Mouse (Mus musculus): ENCODE results near the gene Rrp12. TPM values are rescaled to one million over a fixed set of nuclear protein-coding genes. Genes with fewer than 3 reads are reported as not detected.

Gene Rrp12
- total RNA-seq, 2 experiments from 2014 or later: 13.2 to 13.4 TPM

DNA sequence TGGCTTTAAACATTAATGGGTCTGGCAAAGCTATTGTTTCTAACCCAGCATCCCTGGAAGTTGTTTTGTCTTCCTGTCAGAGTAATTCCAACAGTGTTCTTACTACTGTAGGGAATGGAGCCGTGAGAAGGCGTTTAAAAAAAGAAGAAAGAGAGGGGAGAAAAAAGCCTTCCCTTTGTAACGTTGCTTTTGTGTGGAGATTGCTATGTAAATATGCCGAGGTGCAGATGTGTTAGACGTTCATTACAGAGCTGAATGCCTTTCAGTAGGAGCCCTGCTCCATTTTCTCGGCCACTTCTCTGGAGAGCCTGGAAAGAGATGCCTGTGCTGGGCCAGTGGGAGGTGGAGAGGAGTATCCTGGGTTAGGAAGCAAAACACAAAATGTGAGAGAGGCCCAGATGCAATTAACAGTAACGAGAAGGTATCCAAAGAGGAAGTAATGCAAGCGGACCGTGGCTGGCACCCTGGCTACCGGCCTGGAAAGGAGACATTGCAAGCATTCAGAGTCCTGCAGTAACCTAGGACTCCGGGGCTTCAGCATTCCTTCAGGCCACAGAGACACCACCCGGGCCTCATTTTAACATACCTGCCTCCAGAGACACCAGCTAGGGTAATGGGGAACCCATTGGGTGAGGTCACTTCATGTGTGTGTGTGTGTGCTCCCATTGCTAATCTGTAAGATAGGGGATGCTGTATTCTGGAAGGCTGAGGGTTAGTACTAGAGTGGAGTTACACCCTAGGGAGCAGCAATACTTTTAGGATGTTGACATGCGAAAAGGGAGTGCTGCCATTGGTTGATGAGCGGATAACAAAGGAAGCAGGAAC lies 45.0 kb downstream of the Rrp12 start:
- no peak for DNase-seq (ENCODE audit: low spot score in 2 of 2)

DNA sequence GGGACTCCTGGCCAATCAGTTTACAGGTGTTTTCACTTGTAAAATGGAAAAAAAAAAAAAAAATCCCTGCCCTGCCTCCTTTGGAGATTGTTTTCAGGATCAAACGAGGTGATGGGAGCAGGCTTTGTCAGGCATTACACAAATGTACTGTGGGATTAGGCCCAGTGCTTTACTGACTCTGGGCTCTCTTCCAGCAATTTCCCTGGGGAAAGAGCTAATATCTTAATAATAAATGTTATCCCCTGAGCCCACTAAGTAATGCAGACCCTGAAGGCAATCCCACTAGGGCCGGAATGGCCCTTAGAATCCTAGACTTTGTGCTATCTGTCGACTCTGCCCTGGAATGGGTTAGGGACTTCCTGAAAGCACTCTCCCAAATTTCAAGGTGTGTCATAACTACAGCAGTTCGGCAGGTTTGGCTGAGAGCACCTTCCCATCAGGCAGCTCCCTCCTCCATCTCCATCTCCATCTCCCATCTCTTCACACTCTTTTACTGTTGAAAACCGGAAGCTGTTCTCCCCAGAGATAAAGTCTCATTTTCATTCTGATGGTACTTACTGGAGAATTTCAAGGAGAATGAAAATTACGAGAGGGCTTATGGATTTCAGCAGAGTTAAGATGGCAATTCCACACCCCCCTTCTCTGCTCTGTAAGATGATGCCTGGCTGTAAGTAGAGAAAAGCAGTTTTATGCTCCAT lies 45.8 kb downstream of the Rrp12 start:
- DNase-seq (ENCODE audit: low spot score in 2 of 2): no peak

DNA sequence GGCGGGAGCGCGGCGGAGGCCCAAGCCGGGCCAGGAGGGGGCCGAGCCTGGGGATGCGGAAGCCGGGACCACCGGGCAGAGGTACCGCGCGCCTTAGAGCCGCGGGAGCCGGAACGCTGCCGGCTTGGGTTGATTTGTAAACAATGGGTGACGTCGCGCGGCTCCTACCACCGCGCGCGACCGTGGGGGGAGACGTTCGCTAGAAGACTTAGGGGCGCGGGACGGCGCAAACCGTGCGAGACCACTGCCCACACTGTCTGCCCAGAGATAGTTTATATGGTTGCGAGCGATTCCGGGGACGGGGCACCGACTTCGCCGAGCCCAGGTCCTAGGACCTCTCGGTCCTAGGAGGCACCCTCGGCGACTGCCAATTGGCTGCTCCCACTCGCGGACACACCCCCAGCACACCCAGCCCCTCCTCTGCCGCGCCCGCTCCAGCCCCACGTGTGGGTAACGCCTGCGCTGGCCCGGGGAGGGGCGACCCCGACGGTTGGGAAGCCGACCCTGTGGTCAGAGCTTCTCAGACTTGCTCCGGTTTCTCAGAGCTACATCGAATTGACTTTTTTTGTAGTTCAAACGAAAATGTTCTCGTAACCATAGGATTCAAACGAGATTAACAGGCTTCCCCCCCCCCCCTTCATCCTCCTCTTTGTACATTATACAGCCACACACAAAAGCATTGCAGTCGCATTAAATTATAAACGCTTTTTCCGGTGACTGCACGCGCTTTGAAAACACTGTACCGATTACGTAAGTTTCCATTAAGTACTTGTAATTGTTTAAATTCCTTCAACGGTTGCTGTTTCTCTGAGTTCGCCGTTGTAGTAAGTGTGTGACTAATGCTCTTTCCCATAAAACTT lies 47.8 kb downstream of the Rrp12 start, which contains the start of gene Frat2:
TSS of gene Frat2 (minus strand) at position 141 of the 860 bp plus-strand sequence.
- peak; percentile 65 to 78 for DNase-seq (ENCODE audit: low spot score in 2 of 2)

DNA sequence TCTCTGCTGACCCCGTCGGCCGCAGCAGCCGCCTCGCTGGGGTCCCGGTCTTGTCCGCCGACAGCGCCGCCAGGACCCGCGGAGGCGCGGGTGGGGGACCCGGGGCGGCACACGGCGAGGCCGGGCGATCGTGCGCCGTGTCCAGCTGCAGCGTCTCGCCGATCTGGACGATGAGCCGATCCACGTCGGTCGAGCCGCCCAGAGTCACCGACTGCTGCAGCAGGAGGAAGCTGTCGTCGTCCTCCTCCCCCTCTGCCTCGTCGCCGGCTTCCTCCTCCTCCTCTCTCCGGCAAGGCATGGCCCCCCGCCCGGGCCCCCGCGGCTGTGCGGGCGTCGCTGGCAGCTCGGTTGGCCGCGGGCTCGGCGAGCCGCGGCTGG lies 48.4 kb downstream of the Rrp12 start:
- peak in 1 of 2 experiments; percentile 15 for DNase-seq (ENCODE audit: low spot score in 2 of 2)

DNA sequence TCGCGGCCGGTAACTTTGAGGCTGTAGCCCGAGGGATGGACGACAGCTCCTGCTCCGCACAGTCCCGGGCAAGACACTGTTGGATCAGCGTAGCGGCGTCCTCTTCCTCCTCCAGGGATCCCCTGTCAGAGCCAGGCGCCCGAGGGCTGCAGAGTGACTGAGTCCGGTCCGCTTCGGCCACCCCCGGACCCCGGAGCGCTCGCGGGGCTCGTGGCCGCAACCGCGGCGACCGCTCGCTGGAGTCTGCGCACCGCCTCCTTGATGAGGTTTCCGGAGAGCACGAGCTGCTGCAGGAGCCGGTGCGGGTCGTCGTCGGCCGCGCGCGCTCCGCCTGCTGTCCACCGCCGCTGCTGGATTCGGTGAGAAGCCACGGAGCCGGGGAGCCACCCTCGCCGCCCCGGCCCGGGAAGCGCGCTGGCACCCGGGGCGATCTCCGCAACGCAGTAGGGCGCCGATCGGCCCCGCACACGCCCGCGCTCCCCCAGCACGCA lies 48.8 kb downstream of the Rrp12 start:
- DNase-seq (ENCODE audit: low spot score in 2 of 2): peak; percentile 9 to 18

DNA sequence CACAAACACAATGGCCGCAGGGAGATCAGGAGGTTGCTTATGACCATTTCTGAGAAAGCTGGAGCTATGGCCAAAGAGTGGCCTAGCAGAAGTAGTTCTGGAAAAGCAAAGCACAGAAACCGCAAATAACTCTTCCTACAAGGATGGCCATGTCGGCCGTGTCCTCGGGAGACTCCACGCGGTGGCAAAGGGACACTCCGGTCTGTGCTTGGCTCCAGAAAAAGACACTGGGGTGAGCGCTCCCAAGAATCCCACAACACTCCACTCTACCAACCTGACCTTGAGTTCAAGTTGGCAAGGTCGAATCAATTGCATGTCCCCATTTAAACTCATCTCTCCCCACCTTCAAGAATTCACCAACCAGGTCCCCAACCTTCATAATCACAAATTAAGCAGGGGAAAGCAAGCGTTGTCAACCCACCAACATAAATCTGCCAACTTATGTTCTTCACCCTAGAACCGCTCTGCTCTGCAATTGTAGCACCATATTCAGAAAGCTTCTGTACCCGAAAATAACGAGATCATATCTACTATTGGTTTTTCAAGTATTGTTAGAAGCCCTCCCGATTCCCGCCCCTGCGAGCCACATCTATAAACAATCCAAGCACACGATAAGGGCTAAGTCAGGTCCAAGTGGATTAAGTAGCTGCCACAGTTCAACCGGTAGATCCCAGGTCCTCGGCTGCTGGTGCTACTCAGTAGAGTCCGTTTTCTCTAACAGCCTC lies 49.4 kb downstream of the Rrp12 start:
- peak in 1 of 2 experiments; percentile 25 for DNase-seq (ENCODE audit: low spot score in 2 of 2)

DNA sequence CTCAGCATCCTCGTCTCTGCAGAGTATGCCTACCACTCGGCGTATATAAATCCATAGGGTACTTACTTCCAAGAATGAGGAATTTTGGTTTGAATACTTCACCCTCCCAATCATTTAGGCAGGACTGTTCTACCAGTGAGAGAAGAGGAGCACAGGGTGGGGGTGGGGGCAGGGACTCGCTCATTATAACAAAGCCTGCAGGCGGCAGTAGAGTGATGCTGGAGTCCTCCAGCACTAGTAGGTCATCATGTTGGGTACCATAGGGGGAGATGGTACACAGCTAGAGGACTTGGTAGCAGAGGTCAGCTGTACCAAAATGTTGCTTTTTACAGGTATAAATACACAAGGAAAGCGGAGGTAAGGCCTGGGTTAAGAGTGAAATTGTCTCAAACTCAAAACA lies 51.6 kb downstream of the Rrp12 start:
- no peak for DNase-seq (ENCODE audit: low spot score in 2 of 2)

DNA sequence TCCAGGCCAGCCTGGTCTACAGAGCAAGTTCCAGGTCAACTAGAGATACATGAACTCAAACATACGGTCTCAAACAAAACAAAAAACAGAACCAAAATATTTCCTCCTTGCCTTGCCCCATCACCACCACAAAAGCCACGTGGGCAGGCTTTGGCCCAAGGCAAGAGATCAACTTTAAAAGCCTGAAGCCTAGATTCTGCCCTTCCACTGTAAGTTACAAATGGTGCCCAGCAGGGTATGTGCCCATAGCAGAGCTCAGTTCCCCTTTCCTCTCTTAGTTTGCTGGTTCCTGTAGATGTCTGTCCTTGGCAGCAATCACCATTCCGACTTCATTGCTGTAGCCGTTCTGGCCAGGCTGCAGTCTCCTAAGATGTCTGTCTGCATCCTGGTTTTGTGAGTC lies 53.3 kb downstream of the Rrp12 start:
- DNase-seq (ENCODE audit: low spot score in 2 of 2): no peak

DNA sequence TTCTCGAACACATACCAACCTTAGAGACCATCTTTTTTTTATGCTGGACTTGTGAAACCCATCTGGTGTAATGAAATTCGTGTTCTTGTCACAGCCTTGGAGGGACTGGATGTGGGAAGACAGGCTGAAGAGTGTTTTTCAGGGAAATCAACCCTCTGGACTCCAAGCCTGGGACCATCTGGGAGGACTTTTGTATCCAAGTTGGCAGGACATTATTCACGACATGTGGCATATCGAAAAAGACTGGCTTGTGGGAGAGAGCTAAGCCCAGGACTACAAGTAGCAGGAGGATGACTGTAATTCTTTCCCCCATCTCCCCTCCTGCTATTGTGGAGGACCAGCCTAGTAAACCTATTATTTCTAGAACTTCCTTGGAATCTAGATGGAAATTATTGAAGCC lies 53.8 kb downstream of the Rrp12 start:
- DNase-seq (ENCODE audit: low spot score in 2 of 2): no peak

DNA sequence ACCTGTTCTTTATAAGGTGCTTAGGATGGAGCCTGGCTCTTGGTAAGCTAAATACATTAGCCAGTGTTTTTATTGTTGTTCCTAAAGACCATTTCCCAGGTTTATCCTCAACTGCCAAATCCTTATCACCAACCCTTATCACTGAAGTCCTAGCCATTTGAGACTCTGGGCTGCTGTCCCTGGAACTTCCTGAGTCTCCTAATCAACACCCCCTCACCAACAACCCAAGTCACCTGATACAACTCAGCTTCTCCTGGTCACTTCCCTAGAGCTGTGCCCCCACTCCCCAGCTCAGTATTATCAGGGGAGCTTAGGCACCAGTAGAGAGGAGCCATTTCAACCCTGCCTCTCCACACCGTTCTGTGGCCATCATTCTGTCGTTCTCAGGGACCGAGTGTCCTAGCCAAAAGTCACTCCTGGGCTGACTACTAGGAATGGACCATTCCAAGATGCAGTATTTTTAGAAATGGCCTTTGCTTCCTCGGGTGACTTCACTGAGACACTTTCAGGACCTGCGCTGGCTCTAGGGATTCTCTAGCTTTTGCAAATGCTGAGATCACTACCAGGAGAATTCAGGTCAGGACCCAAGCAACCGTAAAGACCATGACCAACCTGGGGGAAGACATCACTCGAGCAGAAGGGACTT lies 54.7 kb downstream of the Rrp12 start:
- no peak for DNase-seq (ENCODE audit: low spot score in 2 of 2)

DNA sequence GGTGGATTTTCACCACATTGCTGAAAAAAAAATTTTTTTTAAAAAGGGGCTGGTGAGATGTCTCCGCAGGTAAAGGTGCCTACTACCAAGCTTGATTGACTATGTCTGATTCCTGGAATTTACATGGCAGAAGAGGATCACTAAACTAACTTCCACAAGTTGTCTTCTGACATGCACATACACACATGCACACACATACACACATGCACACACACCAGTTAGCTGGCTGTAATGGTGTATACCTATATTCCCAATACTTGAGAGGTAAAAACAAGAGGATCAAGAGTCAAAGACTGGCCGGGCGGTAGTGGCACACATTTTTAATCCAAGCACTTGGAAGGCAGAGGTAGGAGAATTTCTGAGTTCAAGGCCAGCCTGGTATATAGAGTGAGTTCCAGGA lies 56.3 kb downstream of the Rrp12 start:
- no peak for DNase-seq (ENCODE audit: low spot score in 2 of 2)

DNA sequence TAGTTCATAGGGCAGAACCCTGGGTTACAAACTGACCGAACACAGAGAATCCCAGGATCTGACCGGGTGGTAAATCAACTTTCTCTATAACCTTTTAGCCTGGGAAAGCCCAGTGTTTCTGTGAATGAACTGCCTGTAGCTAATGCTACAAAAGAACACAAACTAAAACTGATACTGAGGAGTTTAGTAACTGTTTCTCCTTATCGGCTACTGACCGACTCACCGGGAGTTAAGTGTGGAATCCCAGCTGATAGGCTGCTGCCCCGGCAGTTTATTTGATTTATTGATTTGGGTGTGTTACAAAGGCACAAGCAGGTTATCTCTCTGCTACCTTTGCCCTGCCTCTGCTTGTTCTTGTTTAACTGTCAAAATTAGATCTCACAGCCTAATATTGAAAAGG lies 57.2 kb downstream of the Rrp12 start:
- DNase-seq (ENCODE audit: low spot score in 2 of 2): no peak

DNA sequence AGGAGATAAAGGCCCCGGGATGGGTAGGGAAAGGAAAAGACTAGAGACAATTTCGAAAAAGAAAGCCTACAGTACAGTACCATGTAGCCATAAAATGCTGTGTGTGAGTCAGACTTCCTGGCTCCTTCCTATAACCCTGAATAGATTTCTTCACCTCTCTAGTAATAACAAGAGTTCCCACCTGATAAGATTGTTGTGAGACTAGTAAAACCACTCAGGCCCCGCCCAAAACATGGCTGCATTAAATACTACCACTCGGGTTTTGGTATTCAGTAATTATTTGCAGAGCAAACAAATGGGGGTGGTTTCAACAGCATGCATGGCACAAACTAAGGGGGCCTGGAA lies 58.1 kb downstream of the Rrp12 start:
- DNase-seq (ENCODE audit: low spot score in 2 of 2): no peak

DNA sequence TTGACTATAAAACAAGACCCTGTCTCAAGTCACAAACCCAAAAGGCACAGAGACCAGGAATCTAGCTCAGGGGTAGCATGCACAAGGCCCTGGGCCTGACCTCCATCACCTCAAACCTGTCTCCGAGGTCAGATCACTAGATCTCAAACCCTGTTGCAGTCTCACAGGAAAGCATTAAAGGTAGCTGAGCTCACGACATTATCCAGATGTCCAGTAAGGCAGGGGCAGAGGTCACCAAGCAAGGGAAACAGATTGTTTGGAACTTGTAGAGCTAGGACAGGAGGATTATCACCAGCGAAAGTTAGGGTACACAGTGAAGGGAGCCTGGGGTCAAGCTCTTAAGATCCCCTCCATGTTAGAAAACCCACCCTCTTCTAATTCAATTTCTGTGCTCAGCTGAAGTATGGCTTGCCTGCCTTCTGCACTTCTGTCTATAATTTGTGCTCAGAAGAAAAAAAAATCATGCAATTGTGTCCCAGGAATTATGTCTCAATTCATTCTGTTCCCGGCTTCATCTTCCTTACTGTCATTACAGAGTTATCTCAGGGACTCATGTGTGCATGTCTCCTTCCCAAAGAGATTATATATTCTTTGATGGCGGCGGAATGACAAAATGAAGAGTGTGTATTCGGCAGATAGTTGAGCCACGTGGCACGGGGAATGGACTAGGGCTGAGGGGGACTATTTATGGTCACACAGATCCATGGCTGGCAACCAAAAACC lies 58.6 kb downstream of the Rrp12 start:
- DNase-seq (ENCODE audit: low spot score in 2 of 2): no peak

DNA sequence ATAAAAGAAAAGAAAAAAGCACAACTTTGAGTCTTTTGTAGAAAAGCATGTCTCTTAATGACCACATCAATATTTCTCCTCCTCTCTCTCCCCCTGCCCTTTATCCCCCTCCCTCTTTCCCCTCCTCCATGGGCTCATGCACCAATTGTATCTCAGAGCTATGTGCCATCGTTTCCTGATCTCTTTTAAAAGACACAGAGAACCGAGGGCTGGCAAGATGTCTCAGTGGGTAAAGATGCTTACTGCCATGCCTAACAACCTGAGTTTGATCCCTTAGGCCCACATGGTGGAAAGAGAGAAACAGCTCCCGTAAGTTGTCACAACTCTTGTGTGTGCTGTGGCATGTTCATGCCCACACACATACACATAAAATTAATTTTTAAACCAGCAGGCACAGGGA lies 59.3 kb downstream of the Rrp12 start:
- DNase-seq (ENCODE audit: low spot score in 2 of 2): no peak

DNA sequence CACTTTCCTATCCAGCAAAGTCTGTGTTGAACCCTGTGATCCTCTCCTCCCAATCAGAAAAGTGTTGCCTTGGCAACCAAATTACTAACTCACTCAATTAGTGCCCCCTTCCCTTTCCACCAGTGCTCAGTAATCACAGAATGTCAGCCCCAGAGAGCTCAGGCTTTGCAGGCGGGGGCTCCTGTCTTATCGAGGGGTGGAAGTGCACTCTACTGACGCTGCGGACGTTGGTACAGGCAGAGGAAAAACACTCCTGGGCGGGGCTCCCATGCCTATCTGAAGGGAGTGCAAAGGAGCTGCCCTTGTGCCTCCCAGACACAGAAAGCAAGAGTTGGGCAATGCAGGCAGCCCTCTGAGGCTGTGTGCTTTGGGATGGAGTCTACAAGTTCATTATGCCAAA lies 60.2 kb downstream of the Rrp12 start:
- DNase-seq (ENCODE audit: low spot score in 2 of 2): peak in 1 of 2 experiments; percentile 19

DNA sequence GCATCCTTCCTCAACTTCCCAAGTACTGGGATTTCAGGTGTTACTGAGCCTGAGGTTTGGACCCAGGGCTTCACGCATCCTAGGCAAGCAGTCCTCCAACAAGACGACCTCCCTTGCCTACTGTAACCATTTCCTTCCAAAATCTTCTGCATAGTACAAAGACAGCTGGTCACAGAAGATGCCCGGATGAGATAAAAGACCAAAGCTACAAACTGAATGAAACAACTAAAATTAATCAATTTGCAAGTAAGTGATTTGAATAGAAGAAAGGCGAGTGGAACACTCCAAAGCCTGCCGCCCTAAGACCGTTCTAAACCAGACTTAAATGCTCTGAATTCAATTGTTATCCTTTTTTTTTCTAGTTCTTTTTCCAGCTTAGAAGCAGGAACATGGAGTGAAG lies 60.6 kb downstream of the Rrp12 start:
- no peak for DNase-seq (ENCODE audit: low spot score in 2 of 2)

DNA sequence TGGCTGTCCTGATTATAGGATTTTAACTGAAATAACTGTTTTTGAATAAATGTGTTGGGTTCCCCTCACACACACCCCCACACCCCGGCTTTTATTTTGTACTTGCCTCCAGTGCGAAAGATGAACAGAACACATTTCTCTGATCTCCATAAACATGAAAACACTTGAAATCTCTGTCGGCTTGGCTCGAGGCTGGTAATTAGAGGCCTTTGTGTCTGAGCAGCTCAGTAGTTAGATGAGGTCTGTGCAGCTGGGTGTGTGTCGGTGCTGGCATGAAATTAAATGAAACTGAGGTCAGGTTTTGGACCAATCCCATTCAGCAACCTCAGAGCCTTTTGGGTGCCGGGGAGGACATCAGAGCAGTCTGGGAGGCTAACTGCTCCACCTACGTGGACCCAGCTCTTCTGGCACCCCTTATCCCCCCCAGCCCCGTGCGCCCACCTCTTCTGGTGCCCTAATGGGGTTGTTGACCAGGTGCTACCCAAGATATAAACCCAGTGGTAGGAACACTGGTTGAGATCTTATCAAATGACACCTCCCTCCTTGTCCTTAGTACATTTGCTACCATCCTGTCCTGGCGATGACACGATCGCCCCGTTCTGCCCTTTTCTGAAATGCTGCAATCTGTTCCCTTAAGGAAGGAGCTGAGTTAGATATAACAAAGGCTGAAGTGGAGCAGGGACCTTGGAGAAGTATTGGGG lies 63.3 kb downstream of the Rrp12 start:
- no peak for DNase-seq (ENCODE audit: low spot score in 2 of 2)

DNA sequence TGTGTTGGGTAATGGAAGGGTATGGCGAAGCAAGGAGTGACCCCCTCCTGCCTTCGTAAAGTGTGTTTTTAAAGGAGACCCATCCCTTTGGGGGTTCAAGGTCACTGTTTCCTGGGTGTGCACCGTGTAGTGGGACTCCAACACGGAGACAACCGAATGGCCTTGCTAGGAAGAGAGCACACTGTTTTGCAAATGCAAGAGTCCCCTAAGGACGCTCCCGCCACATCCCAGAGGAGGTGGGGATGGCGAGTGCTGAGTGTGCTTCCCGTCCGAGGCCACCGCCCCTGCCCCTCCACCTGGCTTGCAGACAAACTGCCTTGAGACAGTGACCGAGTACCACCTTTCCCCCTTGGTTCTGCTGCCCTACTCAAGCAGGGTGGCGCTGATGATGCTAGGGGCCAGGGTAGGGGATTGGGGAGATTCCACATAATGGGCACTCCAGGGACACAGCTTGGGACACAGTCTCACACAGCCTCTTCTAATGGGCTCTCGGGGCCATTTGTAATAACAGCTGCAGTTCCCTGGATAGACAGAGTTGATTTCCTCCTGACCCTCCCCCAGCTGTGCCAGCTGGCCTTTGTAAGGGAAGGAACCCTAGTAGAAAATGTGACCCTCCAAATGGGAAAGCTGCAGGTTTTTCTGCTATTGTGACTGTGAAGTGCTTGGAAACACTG lies 64.1 kb downstream of the Rrp12 start:
- DNase-seq (ENCODE audit: low spot score in 2 of 2): no peak

Measured in adrenal gland, postnatal 4 days (tissue).